Mouse (Mus musculus) heart, postnatal 0 days (tissue): Measurements from ENCODE around the gene Lamb1. TPM values are rescaled to one million over a fixed set of nuclear protein-coding genes. Genes with fewer than 3 reads are reported as not detected.

Experiments
- ATAC-seq: fragments of 200-750 bp; cut with Nextera tagmentation; 2 replicates; pipeline ENCODE4 v1.8.0; 2017; ENCODE audit warnings: low read depth, moderate number of reproducible peaks, moderate library complexity; ENCODE audit not compliant: insufficient read depth
- DNase-seq: peaks from one replicate; pipeline ENCODE4 v3.0.0-alpha.2; 2016; ENCODE audit warnings: low spot score
- H3K27ac ChIP-seq: fragments of 300-500 bp; sonication (generic); 2 replicates; pipeline ENCODE4 v1.5.1; 2014; ENCODE audit warnings: low read depth, mild to moderate bottlenecking
- H3K27me3 ChIP-seq: fragments of 300-500 bp; sonication (generic); 2 replicates; pipeline ENCODE4 v1.6.1; 2014; ENCODE audit warnings: low read length, mixed read lengths; ENCODE audit not compliant: control insufficient read depth, insufficient read depth
- H3K36me3 ChIP-seq: fragments of 300-500 bp; sonication (generic); replicated peaks from 2 replicates; pipeline ENCODE4 v1.6.1; 2014; ENCODE audit warnings: low read length, mixed read lengths; ENCODE audit not compliant: control insufficient read depth, insufficient read depth
- H3K4me1 ChIP-seq: fragments of 300-500 bp; sonication (generic); 2 replicates; pipeline ENCODE4 v1.6.1; 2014; ENCODE audit warnings: antibody characterized with exemption; ENCODE audit not compliant: control insufficient read depth, insufficient read depth
- H3K4me2 ChIP-seq: fragments of 300-500 bp; sonication (generic); 2 replicates; pipeline ENCODE4 v1.6.1; 2014; ENCODE audit warnings: low read depth, mild to moderate bottlenecking, low read length, moderate library complexity
- H3K4me3 ChIP-seq: fragments of 300-500 bp; sonication (generic); 2 replicates; pipeline ENCODE4 v1.5.1; 2014; ENCODE audit warnings: low read depth, low read length
- H3K9ac ChIP-seq: fragments of 300-500 bp; sonication (generic); replicated peaks from 2 replicates; pipeline ENCODE4 v1.6.1; 2014; ENCODE audit warnings: low read depth, low read length, mixed read lengths
- H3K9me3 ChIP-seq: fragments of 300-500 bp; sonication (generic); replicated peaks from 2 replicates; pipeline ENCODE4 v1.6.1; 2016; ENCODE audit warnings: low read length; ENCODE audit not compliant: control insufficient read depth
- CTCF ChIP-seq: IDR thresholded peaks from 2 replicates; pipeline ENCODE4 v1.5.1; 2016; ENCODE audit warnings: antibody characterized with exemption, control low read depth, low read depth
- EP300 ChIP-seq: IDR thresholded peaks from 2 replicates; pipeline ENCODE4 v1.6.1; 2016; ENCODE audit warnings: antibody characterized with exemption, low read depth
- WGBS: fragments of 180-500 bp; shearing (Covaris S2); extraction: QIAGEN DNeasy Blood & Tissue Kit; methylation state at CpG from one replicate; pipeline ENCODE4 v1.1.7; 2014; 5-methylcytosine and 5-hydroxymethylcytosine counted together
- polyA plus RNA-seq: library from polyadenylated mRNA; unstranded; fragments of >200 nt; fragmentation: Nextera tagmentation; extraction: Ambion mirVana; gene quantifications from 2 replicates; pipeline ENCODE4 v1.2.1, GENCODE M21; 2015
- total RNA-seq: library from RNA; depleted of rRNA; stranded (reverse); fragments of >200 nt; gene quantifications from 2 replicates; pipeline ENCODE4 v1.2.3, GENCODE M21; 2014; ENCODE audit warnings: low replicate concordance; rRNA removed

The Lamb1 gene
- total and polyA plus RNA-seq, 2 experiments from 2014 or later, result 60.8 to 189 TPM

DNA sequence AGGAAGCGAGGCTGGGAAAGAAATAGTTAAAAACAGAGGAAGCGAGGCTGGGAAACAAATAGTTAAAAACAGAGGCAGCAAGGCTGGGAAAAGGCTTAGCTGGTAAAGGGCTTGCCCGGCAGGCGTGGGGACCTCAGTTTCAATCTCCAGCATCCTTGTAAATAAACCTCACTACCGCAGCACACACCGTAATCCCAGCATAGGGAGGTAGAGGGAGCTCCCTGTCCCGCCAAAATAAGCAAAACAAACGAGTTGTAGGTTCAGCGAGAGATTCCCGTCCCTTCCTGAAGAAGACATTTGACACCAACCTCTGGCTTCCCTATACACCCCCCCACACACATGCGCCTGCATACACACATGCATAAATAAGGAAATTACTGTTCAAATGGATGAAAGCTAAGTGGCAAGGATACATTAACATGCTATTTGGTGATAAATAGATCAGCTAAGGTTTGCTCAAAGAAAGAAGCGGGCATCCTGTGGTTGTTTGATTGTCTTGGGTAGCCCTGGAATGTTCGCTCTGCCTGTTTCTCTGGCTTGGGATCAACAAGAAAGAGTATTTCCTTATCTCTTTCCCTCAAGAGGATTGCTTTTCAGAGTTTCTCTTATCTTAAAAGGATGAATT lies 111.4 kb downstream of the Lamb1 start:
- Histone ChIP-seq H3K4me2 (peak overlapping the region; percentile 53), H3K9me3 (no peaks in the 10 kb centered on the region), H3K4me3 (peak overlapping the region; percentile 24), H3K4me1 (peaks cover 7% of the 10 kb centered on the region; the same call in 1 of the 2 replicates), H3K9ac (no peak overlapping the region), H3K36me3 (no peaks in the 10 kb centered on the region), H3K27ac (no peak overlapping the region), H3K27me3 (no peaks in the 10 kb centered on the region)
- 4% methylated on average over 13 of the region's 13 CpGs for WGBS
- TF ChIP-seq CTCF (peak; percentile 40; the same call in 1 of the 2 replicates), EP300 (no peak)
- DNase-seq, result peak; percentile 71
- peak; percentile 49; the same call in 1 of the 2 replicates for ATAC-seq

DNA sequence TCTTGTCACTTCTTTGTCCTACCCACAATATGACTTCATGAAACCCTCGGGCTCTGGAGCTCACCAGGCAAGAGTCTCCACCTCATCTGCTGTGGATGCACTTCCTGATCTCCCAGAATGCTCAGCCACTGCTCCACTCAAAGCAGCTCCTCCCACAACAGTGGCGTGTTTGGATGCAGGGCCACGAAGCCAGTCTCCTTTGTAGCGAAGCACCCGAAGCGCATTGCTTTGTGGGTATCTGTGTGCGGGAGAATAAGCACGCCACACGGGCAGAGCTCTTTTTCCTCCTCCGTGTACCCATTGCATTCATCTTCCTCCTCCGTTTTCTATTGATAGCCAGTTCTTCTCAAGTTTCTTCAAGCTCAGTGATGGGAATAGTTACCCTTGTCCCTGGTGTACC lies 112.2 kb downstream of the Lamb1 start:
- Histone ChIP-seq H3K4me2 (peak overlapping the region; percentile 53), H3K4me1 (peaks cover 7% of the 10 kb centered on the region; the same call in 1 of the 2 replicates), H3K36me3 (no peaks in the 10 kb centered on the region), H3K4me3 (no peak overlapping the region), H3K27ac (no peak overlapping the region), H3K9ac (no peak overlapping the region), H3K27me3 (no peaks in the 10 kb centered on the region), H3K9me3 (no peaks in the 10 kb centered on the region)
- TF ChIP-seq EP300 (no peak), CTCF (no peak)
- WGBS, result 56% methylated on average over 11 of the region's 11 CpGs
- DNase-seq, result no peak
- ATAC-seq, result no peak; the same call in 1 of the 2 replicates

Other genes with a start within 250 kb of the Lamb1 start
- 0.27 and 0.84 TPM in 2 replicates for gene Fam110c, start 191.4 kb upstream of the Lamb1 start, total RNA-seq
- gene Fam110c, start 191.4 kb upstream of the Lamb1 start, polyA plus RNA-seq, result 0.57 and 1.6 TPM in 2 replicates
- gene Gm6993, start 24.5 kb upstream of the Lamb1 start, total RNA-seq, result not detected in 2 replicates
- not detected in 2 replicates for gene Gm6993, start 24.5 kb upstream of the Lamb1 start, polyA plus RNA-seq
- 91.6 and 125 TPM in 2 replicates for gene Dld, start 86.2 kb downstream of the Lamb1 start, total RNA-seq
- 372 and 377 TPM in 2 replicates for gene Dld, start 86.2 kb downstream of the Lamb1 start, polyA plus RNA-seq
- 1.9 TPM in 1 of 2 replicates, not detected in the other for gene Slc26a3, start 125.6 kb downstream of the Lamb1 start, total RNA-seq
- gene Slc26a3, start 125.6 kb downstream of the Lamb1 start, polyA plus RNA-seq, result 0.72 and 0.75 TPM in 2 replicates
- 6.4 and 10.4 TPM in 2 replicates for gene Cbll1, start 234.4 kb downstream of the Lamb1 start, total RNA-seq
- 5.1 and 5.4 TPM in 2 replicates for gene Cbll1, start 234.4 kb downstream of the Lamb1 start, polyA plus RNA-seq